Mouse (Mus musculus): ENCODE data around the gene Gm21860.
"Not testable (repeated sequence)": the region's sequence is repeated elsewhere in the genome, so short reads cannot be mapped to it uniquely, and the experiment has no call there.

DNA sequence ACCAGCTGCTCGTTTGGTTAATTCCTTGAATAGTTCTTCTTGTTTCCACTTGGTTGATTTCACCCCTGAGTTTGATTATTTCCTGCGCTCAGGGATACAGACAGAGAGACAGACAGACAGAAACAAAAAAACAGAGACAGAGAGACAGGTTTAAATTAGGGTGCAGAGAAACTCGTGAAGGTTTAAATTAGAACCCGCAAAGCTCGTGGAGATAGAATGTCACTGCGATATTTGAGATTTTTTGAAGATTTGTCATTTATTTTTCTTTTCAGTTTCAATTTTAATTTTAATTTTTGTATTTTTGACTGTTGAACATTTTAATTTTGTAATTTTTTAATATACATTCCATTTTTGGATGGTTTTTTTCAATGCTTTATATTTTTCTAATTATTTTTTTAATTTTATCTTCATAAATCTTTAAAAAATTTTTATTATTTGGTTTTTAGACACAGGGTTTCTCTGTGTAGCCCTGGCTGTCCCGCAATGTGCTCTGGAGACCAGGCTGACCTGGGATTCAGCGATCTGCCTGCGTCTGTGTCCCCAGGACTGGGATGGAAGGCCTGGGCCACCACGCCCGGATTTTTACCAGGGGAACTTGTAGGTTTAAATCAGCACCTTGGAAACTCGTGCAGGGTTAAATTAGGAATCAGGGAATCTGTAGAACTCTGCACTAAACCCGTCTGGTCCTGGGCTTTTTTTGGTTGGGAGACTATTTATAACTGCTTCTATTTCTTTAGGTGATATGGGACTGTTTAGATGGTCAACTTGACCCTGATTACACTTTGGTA, 27.3 kb downstream of the Gm21860 start:
- not testable (repeated sequence) for TF ChIP-seq CTCF, EP300 (IDR thresholded peaks at IDR 0.05; ENCODE audit: low read depth)

Data from liver, embryonic 14.5 days (tissue).